Mouse (Mus musculus): Measurements from ENCODE around the gene Bbs12.

- TF ChIP-seq CTCF (IDR thresholded peaks at IDR 0.05; ENCODE audit: borderline replicate concordance, insufficient read depth, low read length) (no peak), POLR2A (IDR thresholded peaks at IDR 0.05; ENCODE audit: low read depth, low read length) (no peak)
These were observed 16.1 kb downstream of the Bbs12 start for GRCm38 (mm10) chr3:37328489-37328888.
